Mouse (Mus musculus) ES-CJ7 (cell line): ENCODE data around the gene Med29.

Experiments used
- DNase-seq: peaks from one replicate; pipeline ENCODE4 v3.0.0; 2011; ENCODE audit warnings: low read depth, low spot score

The Med29 gene

GRCm38 (mm10) chr7:28392429-28393271 is at the start of gene Med29, which contains the start of gene Paf1:
Gene Med29, minus strand, starts transcription at chr7:28392708.
Gene Paf1, plus strand, starts transcription at chr7:28392951.
- DNase-seq = peak; percentile 100

GRCm38 (mm10) chr7:28441776-28442485 is 49.4 kb upstream of the Med29 start:
- no peak for DNase-seq

GRCm38 (mm10) chr7:28440739-28441138 is 48.2 kb upstream of the Med29 start:
- peak; percentile 89 for DNase-seq

GRCm38 (mm10) chr7:28438771-28439170 is 46.3 kb upstream of the Med29 start:
- DNase-seq = no peak

- DNase-seq = no peak
Observed at GRCm38 (mm10) chr7:28437964-28438363, 45.5 kb upstream of the Med29 start.

- peak; percentile 96 for DNase-seq
Observed at GRCm38 (mm10) chr7:28436932-28437570, 44.5 kb upstream of the Med29 start, which contains the start of gene Gmfg. Gene Gmfg, plus strand, starts transcription at chr7:28437447.

- DNase-seq = peak; percentile 100
Observed at GRCm38 (mm10) chr7:28436271-28436904, 43.9 kb upstream of the Med29 start.

GRCm38 (mm10) chr7:28435660-28436259 is 43.3 kb upstream of the Med29 start:
- no peak for DNase-seq

GRCm38 (mm10) chr7:28432252-28432651 is 39.7 kb upstream of the Med29 start:
- DNase-seq = no peak

- no peak for DNase-seq
Observed at GRCm38 (mm10) chr7:28430512-28430911, 38.0 kb upstream of the Med29 start.

- no peak for DNase-seq
Observed at GRCm38 (mm10) chr7:28427738-28428137, 35.2 kb upstream of the Med29 start.

- no peak for DNase-seq
Observed at GRCm38 (mm10) chr7:28423018-28423417, 30.5 kb upstream of the Med29 start.

- DNase-seq = no peak
Observed at GRCm38 (mm10) chr7:28419416-28419815, 26.9 kb upstream of the Med29 start.

- peak; percentile 90 for DNase-seq
Observed at GRCm38 (mm10) chr7:28418096-28418670, 25.7 kb upstream of the Med29 start.

- DNase-seq = peak; percentile 64
Observed at GRCm38 (mm10) chr7:28417368-28417767, 24.9 kb upstream of the Med29 start.

GRCm38 (mm10) chr7:28412826-28413225 is 20.3 kb upstream of the Med29 start:
- peak; percentile 35 for DNase-seq

- DNase-seq = no peak
Observed at GRCm38 (mm10) chr7:28410841-28411475, 18.4 kb upstream of the Med29 start.

GRCm38 (mm10) chr7:28401942-28402341 is 9.4 kb upstream of the Med29 start:
- no peak for DNase-seq

GRCm38 (mm10) chr7:28401030-28401429 is 8.5 kb upstream of the Med29 start:
- DNase-seq = no peak

- no peak for DNase-seq
Observed at GRCm38 (mm10) chr7:28398696-28399340, 6.3 kb upstream of the Med29 start.
